Mouse (Mus musculus) heart, embryonic 16.5 days (tissue): ENCODE measurements around the gene Dqx1. TPM values are rescaled to one million over a fixed set of nuclear protein-coding genes. Genes with fewer than 3 reads are reported as not detected.

Source experiments
- ATAC-seq: fragments of 200-750 bp; cut with Nextera tagmentation; replicated peaks from 2 replicates; pipeline ENCODE4 v1.8.0; 2017; ENCODE audit warnings: moderate number of reproducible peaks; ENCODE audit not compliant: insufficient read depth, low FRiP score; ENCODE audit errors: extremely low read depth
- H3K27ac ChIP-seq: fragments of 300-500 bp; sonication (generic); 2 replicates; pipeline ENCODE4 v1.5.1; 2014; ENCODE audit warnings: mild to moderate bottlenecking, low read length, control low read depth, moderate library complexity
- H3K27me3 ChIP-seq: fragments of 300-500 bp; sonication (generic); 2 replicates; pipeline ENCODE4 v1.6.1; 2014; ENCODE audit warnings: low read length, mixed read lengths; ENCODE audit not compliant: control insufficient read depth, insufficient read depth
- H3K36me3 ChIP-seq: fragments of 300-500 bp; sonication (generic); 2 replicates; pipeline ENCODE4 v1.6.1; 2014; ENCODE audit not compliant: control insufficient read depth, insufficient read depth
- H3K4me1 ChIP-seq: fragments of 300-500 bp; sonication (generic); 2 replicates; pipeline ENCODE4 v1.6.1; 2014; ENCODE audit warnings: low read length, mixed read lengths; ENCODE audit not compliant: control insufficient read depth, insufficient read depth
- H3K4me2 ChIP-seq: fragments of 300-500 bp; sonication (generic); 2 replicates; pipeline ENCODE4 v1.6.1; 2014; ENCODE audit warnings: low read depth, mild to moderate bottlenecking, control low read depth, low read length
- H3K4me3 ChIP-seq: fragments of 300-500 bp; sonication (generic); 2 replicates; pipeline ENCODE4 v1.5.1; 2014; ENCODE audit warnings: mild to moderate bottlenecking, control low read depth, low read length
- H3K9ac ChIP-seq: fragments of 300-500 bp; sonication (generic); 2 replicates; pipeline ENCODE4 v1.6.1; 2014; ENCODE audit warnings: low read length, control low read depth
- H3K9me3 ChIP-seq: fragments of 300-500 bp; sonication (generic); replicated peaks from 2 replicates; pipeline ENCODE4 v1.6.1; 2016; ENCODE audit warnings: low read length; ENCODE audit not compliant: control insufficient read depth
- WGBS: fragments of 180-500 bp; shearing (Covaris S2); extraction: QIAGEN DNeasy Blood & Tissue Kit; methylation state at CpG from one replicate; pipeline ENCODE4 v1.1.7; 2014; 5-methylcytosine and 5-hydroxymethylcytosine counted together
- polyA plus RNA-seq: library from polyadenylated mRNA; unstranded; fragments of >200 nt; fragmentation: Nextera tagmentation; extraction: Ambion mirVana; gene quantifications from 2 replicates; pipeline ENCODE4 v1.2.1, GENCODE M21; 2015

The Dqx1 gene
- polyA plus RNA-seq: 0.57 and 0.75 TPM in 2 replicates

- 55% methylated on average over 3 of the region's 3 CpGs for WGBS
- H3K4me2 ChIP-seq: no peak within 1 kb of the TSS
- no peak within 1 kb of the TSS for H3K27ac ChIP-seq
- peaks cover 17% of the 10 kb centered on the region for H3K4me1 ChIP-seq
- H3K9ac ChIP-seq: no peak within 1 kb of the TSS
- H3K9me3 ChIP-seq: no peaks in the 10 kb centered on the region
- H3K4me3 ChIP-seq: no peak within 1 kb of the TSS
- peaks cover 16% of the 10 kb centered on the region for H3K36me3 ChIP-seq
- ATAC-seq: no peak
- peaks cover 25% of the 10 kb centered on the region for H3K27me3 ChIP-seq
These were observed at the start of gene Dqx1 for GRCm38 (mm10) chr6:83057790-83058189. Gene Dqx1 (plus strand): TSS chr6:83057844.

- 52% methylated on average over 3 of the region's 3 CpGs for WGBS
These were observed 49.0 kb upstream of the Dqx1 start for GRCm38 (mm10) chr6:83008659-83009058.

GRCm38 (mm10) chr6:83010010-83010409 lies 47.6 kb upstream of the Dqx1 start:
- WGBS: 37% methylated on average over 7 of the region's 7 CpGs
- Histone ChIP-seq H3K4me1 (peaks cover 3% of the 10 kb centered on the region), H3K4me2 (peak overlapping the region; percentile 20; the same call in 1 of the 2 replicates), H3K27ac (no peak overlapping the region; the same call in 1 of the 2 replicates), H3K9ac (no peak overlapping the region; the same call in 1 of the 2 replicates), H3K4me3 (no peak overlapping the region), H3K9me3 (no peaks in the 10 kb centered on the region), H3K36me3 (no peaks in the 10 kb centered on the region), H3K27me3 (no peaks in the 10 kb centered on the region)
- ATAC-seq: no peak

More at GRCm38 (mm10) chr6:83008659-83009058, 49.0 kb upstream of the Dqx1 start:
- H3K9ac ChIP-seq: no peak overlapping the region
- H3K36me3 ChIP-seq: no peaks in the 10 kb centered on the region
- H3K4me1 ChIP-seq: peaks cover 10% of the 10 kb centered on the region
- no peak overlapping the region for H3K27ac ChIP-seq
- H3K4me2 ChIP-seq: no peak overlapping the region
- H3K4me3 ChIP-seq: no peak overlapping the region
- H3K27me3 ChIP-seq: no peaks in the 10 kb centered on the region
- no peak for ATAC-seq
- no peaks in the 10 kb centered on the region for H3K9me3 ChIP-seq

GRCm38 (mm10) chr6:83011255-83011654 lies 46.4 kb upstream of the Dqx1 start:
- Histone ChIP-seq H3K4me1 (no peaks in the 10 kb centered on the region; the same call in none of the 2 replicates), H3K27ac (no peak overlapping the region), H3K9me3 (no peaks in the 10 kb centered on the region), H3K4me3 (no peak overlapping the region), H3K9ac (no peak overlapping the region), H3K36me3 (no peaks in the 10 kb centered on the region), H3K4me2 (no peak overlapping the region), H3K27me3 (no peaks in the 10 kb centered on the region)
- no peak for ATAC-seq
- 83% methylated on average over 7 of the region's 7 CpGs for WGBS

- 79% methylated on average over 6 of the region's 6 CpGs for WGBS
- no peak overlapping the region for H3K27ac ChIP-seq
- no peaks in the 10 kb centered on the region for H3K27me3 ChIP-seq
- no peaks in the 10 kb centered on the region; the same call in none of the 2 replicates for H3K4me1 ChIP-seq
- no peak overlapping the region for H3K4me3 ChIP-seq
- no peak overlapping the region for H3K4me2 ChIP-seq
- H3K9me3 ChIP-seq: no peaks in the 10 kb centered on the region
- H3K36me3 ChIP-seq: no peaks in the 10 kb centered on the region
- H3K9ac ChIP-seq: no peak overlapping the region
- no peak for ATAC-seq
These were observed 45.9 kb upstream of the Dqx1 start for GRCm38 (mm10) chr6:83011756-83012155.

- Histone ChIP-seq H3K9me3 (no peaks in the 10 kb centered on the region; the same call in 1 of the 2 replicates), H3K27me3 (no peaks in the 10 kb centered on the region), H3K27ac (no peak overlapping the region), H3K9ac (no peak overlapping the region), H3K36me3 (no peaks in the 10 kb centered on the region), H3K4me2 (no peak overlapping the region), H3K4me1 (no peaks in the 10 kb centered on the region; the same call in none of the 2 replicates), H3K4me3 (no peak overlapping the region)
- no peak for ATAC-seq
- WGBS: 75% methylated on average over 5 of the region's 5 CpGs
These were observed 44.2 kb upstream of the Dqx1 start for GRCm38 (mm10) chr6:83013444-83013843.

- H3K36me3 ChIP-seq: no peaks in the 10 kb centered on the region
- no peak overlapping the region for H3K4me3 ChIP-seq
- H3K27ac ChIP-seq: no peak overlapping the region
- H3K9me3 ChIP-seq: no peaks in the 10 kb centered on the region; the same call in 1 of the 2 replicates
- no peak overlapping the region for H3K9ac ChIP-seq
- no peaks in the 10 kb centered on the region for H3K27me3 ChIP-seq
- no peaks in the 10 kb centered on the region; the same call in none of the 2 replicates for H3K4me1 ChIP-seq
- 47% methylated on average over 12 of the region's 12 CpGs for whole genome bisulfite sequencing
- H3K4me2 ChIP-seq: no peak overlapping the region
- no peak for ATAC-seq
These were observed 42.9 kb upstream of the Dqx1 start for GRCm38 (mm10) chr6:83014482-83015466.

- WGBS: 76% methylated on average over 2 of the region's 2 CpGs
- ATAC-seq: no peak
- Histone ChIP-seq H3K36me3 (no peaks in the 10 kb centered on the region), H3K9me3 (no peaks in the 10 kb centered on the region; the same call in 1 of the 2 replicates), H3K4me2 (no peak overlapping the region), H3K27me3 (no peaks in the 10 kb centered on the region), H3K4me3 (no peak overlapping the region), H3K9ac (no peak overlapping the region), H3K27ac (no peak overlapping the region), H3K4me1 (no peaks in the 10 kb centered on the region)
These were observed 41.9 kb upstream of the Dqx1 start for GRCm38 (mm10) chr6:83015749-83016148.

GRCm38 (mm10) chr6:83017190-83017589 lies 40.5 kb upstream of the Dqx1 start:
- H3K4me3 ChIP-seq: no peak overlapping the region

More at GRCm38 (mm10) chr6:83017190-83017589, 40.5 kb upstream of the Dqx1 start:
- WGBS: 9% methylated on average over 3 of the region's 3 CpGs
- Histone ChIP-seq H3K9ac (no peak overlapping the region), H3K36me3 (no peaks in the 10 kb centered on the region), H3K9me3 (no peaks in the 10 kb centered on the region; the same call in 1 of the 2 replicates), H3K4me2 (no peak overlapping the region), H3K4me1 (no peaks in the 10 kb centered on the region), H3K27me3 (no peaks in the 10 kb centered on the region), H3K27ac (peak overlapping the region; percentile 62)
- peak; percentile 69; the same call in 1 of the 2 replicates for ATAC-seq
